Mouse (Mus musculus) kidney, embryonic 16.5 days (tissue): ENCODE data around the gene Abcc3. TPM values are rescaled to one million over a fixed set of nuclear protein-coding genes. Genes with fewer than 3 reads are reported as not detected.

ENCODE experiments used
- ATAC-seq: fragments of 200-750 bp; cut with Nextera tagmentation; 2 replicates; pipeline ENCODE4 v1.8.0; 2017; ENCODE audit warnings: moderate TSS enrichment; ENCODE audit not compliant: low FRiP score, low TSS enrichment
- H3K27ac ChIP-seq: fragments of 300-500 bp; sonication (generic); 2 replicates; pipeline ENCODE4 v1.5.1; 2014; ENCODE audit warnings: low read length
- H3K27me3 ChIP-seq: fragments of 300-500 bp; sonication (generic); 2 replicates; pipeline ENCODE4 v1.6.1; 2014; ENCODE audit warnings: low read length, control low read depth, mixed read lengths; ENCODE audit not compliant: insufficient read depth
- H3K36me3 ChIP-seq: fragments of 300-500 bp; sonication (generic); 2 replicates; pipeline ENCODE4 v1.6.1; 2014; ENCODE audit warnings: low read length, control low read depth, mixed read lengths; ENCODE audit not compliant: insufficient read depth
- H3K4me1 ChIP-seq: fragments of 300-500 bp; sonication (generic); 2 replicates; pipeline ENCODE4 v1.6.1; 2014; ENCODE audit warnings: low read length, control low read depth, mixed read lengths; ENCODE audit not compliant: insufficient read depth
- H3K4me2 ChIP-seq: fragments of 300-500 bp; sonication (generic); replicated peaks from 2 replicates; pipeline ENCODE4 v1.6.1; 2014; ENCODE audit warnings: low read depth, low read length
- H3K4me3 ChIP-seq: fragments of 300-500 bp; sonication (generic); 2 replicates; pipeline ENCODE4 v1.5.1; 2014; ENCODE audit warnings: mild to moderate bottlenecking, low read length
- H3K9ac ChIP-seq: fragments of 300-500 bp; sonication (generic); replicated peaks from 2 replicates; pipeline ENCODE4 v1.6.1; 2014; ENCODE audit warnings: low read length
- H3K9me3 ChIP-seq: fragments of 300-500 bp; sonication (generic); 2 replicates; pipeline ENCODE4 v1.6.1; 2016; ENCODE audit warnings: low read length, control low read depth
- WGBS: fragments of 180-500 bp; shearing (Covaris S2); extraction: QIAGEN DNeasy Blood & Tissue Kit; methylation state at CpG from one replicate; pipeline ENCODE4 v1.1.7; 2014; 5-methylcytosine and 5-hydroxymethylcytosine counted together
- polyA plus RNA-seq: library from polyadenylated mRNA; unstranded; fragments of >200 nt; fragmentation: Nextera tagmentation; extraction: Ambion mirVana; gene quantifications from 2 replicates; pipeline ENCODE4 v1.2.1, GENCODE M21; 2015

The Abcc3 gene
- polyA plus RNA-seq, 1 experiment from 2014 or later, result 7.0 TPM

- H3K27ac ChIP-seq, result no peak overlapping the region
- H3K9ac ChIP-seq, result no peak overlapping the region
- no peaks in the 10 kb centered on the region for H3K9me3 ChIP-seq
- H3K4me1 ChIP-seq, result peaks cover 24% of the 10 kb centered on the region; the same call in 1 of the 2 replicates
- H3K27me3 ChIP-seq, result no peaks in the 10 kb centered on the region
- H3K36me3 ChIP-seq, result peaks cover 7% of the 10 kb centered on the region; the same call in 1 of the 2 replicates
- H3K4me2 ChIP-seq, result no peak overlapping the region
- no peak overlapping the region for H3K4me3 ChIP-seq
- ATAC-seq, result no peak
- WGBS, result 72% methylated on average over 5 of the region's 5 CpGs
These were observed 69.4 kb downstream of the Abcc3 start for GRCm38 (mm10) chr11:94323271-94323925.

DNA sequence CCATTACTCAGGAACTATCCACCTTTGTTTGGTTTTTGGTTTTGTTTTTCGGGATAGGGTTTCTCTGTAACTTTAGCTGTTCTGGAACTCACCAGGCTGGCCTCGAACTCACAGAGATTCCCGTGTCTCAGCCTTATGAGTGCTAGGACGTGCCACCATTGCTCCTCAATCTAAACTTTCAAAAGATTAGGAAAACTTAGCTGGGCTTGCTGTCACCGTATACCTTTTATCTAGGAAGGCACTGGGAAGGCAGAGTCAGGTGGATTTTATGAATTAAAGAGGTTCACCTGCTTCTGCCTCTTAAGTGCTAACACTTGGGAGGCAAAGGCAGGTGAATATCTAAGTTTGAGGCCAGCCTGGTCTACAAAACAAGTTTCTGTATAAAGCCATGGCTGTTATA, 70.2 kb downstream of the Abcc3 start:
- peaks cover 28% of the 10 kb centered on the region; the same call in 1 of the 2 replicates for H3K4me1 ChIP-seq
- no peaks in the 10 kb centered on the region for H3K9me3 ChIP-seq
- H3K27ac ChIP-seq, result peak overlapping the region; percentile 98
- ATAC-seq, result no peak
- H3K4me2 ChIP-seq, result peak overlapping the region; percentile 84
- WGBS, result 33% methylated on average over 5 of the region's 5 CpGs
- H3K36me3 ChIP-seq, result peaks cover 7% of the 10 kb centered on the region; the same call in 1 of the 2 replicates
- peak overlapping the region; percentile 98 for H3K4me3 ChIP-seq
- H3K27me3 ChIP-seq, result no peaks in the 10 kb centered on the region
- H3K9ac ChIP-seq, result peak overlapping the region; percentile 99

GRCm38 (mm10) chr11:94321931-94322400, 70.8 kb downstream of the Abcc3 start, which contains the start of gene Luc7l3:
TSS of gene Luc7l3 (minus strand) at chr11:94321988.
- Histone ChIP-seq H3K36me3 (peaks cover 7% of the 10 kb centered on the region; the same call in 1 of the 2 replicates), H3K9me3 (no peaks in the 10 kb centered on the region), H3K27ac (peak within 1 kb of the TSS; percentile 98), H3K4me2 (peak within 1 kb of the TSS; percentile 84), H3K4me1 (peaks cover 33% of the 10 kb centered on the region; the same call in 1 of the 2 replicates), H3K4me3 (peak within 1 kb of the TSS; percentile 98), H3K9ac (peak within 1 kb of the TSS; percentile 99), H3K27me3 (no peaks in the 10 kb centered on the region)
- peak; percentile 95 for ATAC-seq
- WGBS, result under 1% methylated on average over 33 of the region's 36 CpGs

DNA sequence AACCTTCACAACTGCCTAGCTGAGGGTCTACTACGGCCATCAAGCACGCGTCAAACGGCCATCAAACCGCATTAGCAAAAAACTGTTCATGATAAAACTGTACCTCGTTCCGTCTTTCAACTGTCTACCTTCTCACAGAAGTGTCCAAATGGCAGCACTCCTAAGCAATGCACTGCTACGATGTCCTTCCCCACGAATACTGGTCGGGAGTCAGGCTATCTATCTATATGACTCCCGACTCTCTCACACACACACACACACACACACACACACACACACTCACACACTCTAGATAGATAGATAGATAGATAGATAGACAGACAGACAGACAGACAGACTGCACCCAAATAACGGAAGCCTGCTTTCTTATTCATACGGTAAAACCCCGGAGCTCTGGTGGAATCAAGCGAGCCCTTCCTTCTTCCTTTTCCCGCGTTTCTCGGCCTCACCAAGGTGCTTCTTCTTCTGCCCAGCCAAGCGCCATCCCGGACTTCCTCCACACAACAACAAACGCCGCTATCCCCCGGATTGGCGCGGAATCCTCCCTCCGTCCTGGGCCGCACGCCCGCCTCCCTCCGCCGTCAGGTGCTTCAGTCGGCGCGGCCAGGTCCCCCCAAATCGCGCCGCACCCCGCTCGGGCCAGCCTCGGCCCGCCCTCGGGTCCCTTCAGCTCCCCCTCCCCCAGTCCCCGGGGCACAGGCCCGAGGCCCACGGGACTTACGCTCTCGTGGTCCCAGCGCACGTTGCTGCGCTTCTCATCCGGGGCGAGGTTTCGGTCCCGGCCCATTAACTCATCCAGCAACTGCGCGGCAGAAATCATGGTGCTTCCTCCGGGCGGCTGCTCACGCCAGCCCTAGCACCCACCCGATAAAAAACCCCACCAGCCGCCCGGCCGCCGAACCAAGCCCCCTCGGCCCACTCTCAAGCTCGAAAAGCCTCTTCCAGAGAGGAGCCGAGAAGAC, 71.5 kb downstream of the Abcc3 start:
- Histone ChIP-seq H3K4me3 (peak overlapping the region; percentile 98), H3K4me1 (peaks cover 34% of the 10 kb centered on the region), H3K27me3 (no peaks in the 10 kb centered on the region), H3K9ac (peak overlapping the region; percentile 99), H3K27ac (peak overlapping the region; percentile 98), H3K36me3 (peaks cover 7% of the 10 kb centered on the region; the same call in 1 of the 2 replicates), H3K9me3 (no peaks in the 10 kb centered on the region), H3K4me2 (peak overlapping the region; percentile 84)
- ATAC-seq, result peak; percentile 70
- under 1% methylated on average over 66 of the region's 67 CpGs for WGBS

- no peak overlapping the region for H3K4me2 ChIP-seq
- no peaks in the 10 kb centered on the region for H3K27me3 ChIP-seq
- 86% methylated on average over 5 of the region's 5 CpGs for WGBS
- no peak for ATAC-seq
- H3K4me1 ChIP-seq, result peaks cover 54% of the 10 kb centered on the region
- no peak overlapping the region for H3K4me3 ChIP-seq
- no peak overlapping the region for H3K27ac ChIP-seq
- H3K9me3 ChIP-seq, result no peaks in the 10 kb centered on the region
- no peak overlapping the region for H3K9ac ChIP-seq
- peaks cover 7% of the 10 kb centered on the region; the same call in 1 of the 2 replicates for H3K36me3 ChIP-seq
These were observed 74.7 kb downstream of the Abcc3 start for GRCm38 (mm10) chr11:94318056-94318455.

DNA sequence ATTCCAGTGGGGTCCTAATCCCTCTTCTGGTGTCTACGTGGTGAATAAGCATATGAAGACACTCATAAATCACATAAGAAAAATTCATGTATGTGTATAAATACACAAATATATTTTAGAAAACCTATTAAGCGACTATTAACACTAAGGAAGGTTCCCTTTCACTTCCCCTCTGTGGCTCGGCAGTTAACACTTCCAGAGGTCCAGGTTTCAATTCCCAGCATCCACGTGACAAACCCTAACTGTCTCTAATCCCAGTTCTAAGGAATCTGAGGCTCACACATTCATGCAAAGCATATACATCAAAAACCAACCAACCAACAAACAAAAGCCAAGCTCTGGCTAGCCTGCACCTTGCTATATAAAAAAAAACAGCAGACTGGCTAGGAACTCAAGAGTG, 75.3 kb downstream of the Abcc3 start:
- H3K4me1 ChIP-seq, result peaks cover 54% of the 10 kb centered on the region
- H3K36me3 ChIP-seq, result peaks cover 7% of the 10 kb centered on the region; the same call in 1 of the 2 replicates
- no peaks in the 10 kb centered on the region for H3K9me3 ChIP-seq
- H3K27me3 ChIP-seq, result no peaks in the 10 kb centered on the region
- H3K4me3 ChIP-seq, result no peak overlapping the region
- no peak for ATAC-seq
- H3K9ac ChIP-seq, result no peak overlapping the region
- H3K4me2 ChIP-seq, result no peak overlapping the region
- WGBS, result 40% methylated on average over 4 of the region's 4 CpGs
- no peak overlapping the region for H3K27ac ChIP-seq

DNA sequence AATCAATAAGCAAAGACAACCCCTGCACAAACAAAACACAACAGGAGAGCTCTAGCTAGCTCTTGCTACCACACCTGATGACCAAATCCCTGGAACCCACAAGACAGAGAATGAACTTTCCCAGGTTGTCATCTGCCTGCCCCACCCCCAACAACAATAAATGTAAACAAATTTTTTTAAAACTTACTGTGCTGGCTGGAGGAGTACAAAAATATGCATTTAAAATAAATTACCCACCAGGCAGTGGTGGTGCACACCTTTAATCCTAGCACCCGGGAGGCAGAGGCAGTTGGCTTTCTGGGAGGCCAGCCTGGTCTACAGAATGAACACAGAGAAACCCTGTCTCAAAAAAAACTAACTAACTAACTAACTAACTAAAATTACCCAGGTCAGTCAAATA, 75.8 kb downstream of the Abcc3 start:
- no peak for ATAC-seq
- no peak overlapping the region for H3K4me3 ChIP-seq
- H3K4me2 ChIP-seq, result no peak overlapping the region
- 83% methylated on average over 1 of the region's 1 CpGs for WGBS
- H3K36me3 ChIP-seq, result peaks cover 7% of the 10 kb centered on the region; the same call in 1 of the 2 replicates
- no peak overlapping the region for H3K9ac ChIP-seq
- peaks cover 51% of the 10 kb centered on the region for H3K4me1 ChIP-seq
- no peaks in the 10 kb centered on the region for H3K27me3 ChIP-seq
- H3K9me3 ChIP-seq, result no peaks in the 10 kb centered on the region
- H3K27ac ChIP-seq, result no peak overlapping the region

DNA sequence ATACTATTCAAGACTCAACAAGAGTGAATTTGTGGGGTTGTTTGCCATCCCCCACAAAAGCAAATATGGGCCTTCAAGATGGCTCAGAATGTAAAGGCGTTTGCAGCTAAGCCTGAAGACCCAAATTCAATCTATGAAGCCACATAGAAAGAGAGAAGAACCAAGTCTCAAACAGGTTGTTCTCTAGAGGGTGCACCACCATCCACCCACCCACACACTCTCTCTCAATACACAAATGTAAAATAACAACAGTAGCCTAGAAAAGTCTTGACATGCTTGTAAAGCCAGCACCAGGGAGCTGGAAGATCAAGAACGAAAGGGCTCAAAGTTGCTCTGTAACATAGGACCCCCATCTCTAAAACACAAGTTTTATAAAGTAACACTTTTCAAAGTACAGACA, 76.3 kb downstream of the Abcc3 start:
- Histone ChIP-seq H3K4me2 (no peak overlapping the region), H3K9ac (no peak overlapping the region), H3K27ac (no peak overlapping the region), H3K27me3 (no peaks in the 10 kb centered on the region), H3K4me1 (peaks cover 51% of the 10 kb centered on the region), H3K9me3 (no peaks in the 10 kb centered on the region), H3K4me3 (no peak overlapping the region), H3K36me3 (peaks cover 7% of the 10 kb centered on the region; the same call in 1 of the 2 replicates)
- 65% methylated on average over 2 of the region's 2 CpGs for WGBS
- no peak for ATAC-seq

- Histone ChIP-seq H3K4me1 (peaks cover 50% of the 10 kb centered on the region), H3K4me2 (no peak overlapping the region), H3K27me3 (no peaks in the 10 kb centered on the region), H3K9ac (no peak overlapping the region), H3K27ac (no peak overlapping the region), H3K4me3 (no peak overlapping the region), H3K36me3 (peaks cover 7% of the 10 kb centered on the region; the same call in 1 of the 2 replicates), H3K9me3 (no peaks in the 10 kb centered on the region)
- ATAC-seq, result no peak
- 54% methylated on average over 1 of the region's 1 CpGs for WGBS
These were observed 77.5 kb downstream of the Abcc3 start for GRCm38 (mm10) chr11:94315308-94315707.
